Mouse (Mus musculus) liver, adult 2 months (tissue): ENCODE results near the gene Siah2. TPM values are rescaled to one million over a fixed set of nuclear protein-coding genes. Genes with fewer than 3 reads are reported as not detected.

ENCODE experiments used
- DNase-seq: peaks from one replicate; pipeline ENCODE4 v3.0.0-alpha.2; 2011; ENCODE audit warnings: low read depth, low spot score; ENCODE audit errors: extremely low read depth
- H3K27ac ChIP-seq: fragments of 200-500 bp; replicated peaks from 2 replicates; pipeline ENCODE4 v1.5.1; 2012; ENCODE audit warnings: low read depth, mild to moderate bottlenecking, control low read depth, inconsistent platforms, low read length; ENCODE audit not compliant: insufficient read depth
- H3K27me3 ChIP-seq: fragments of 200-500 bp; 2 replicates; pipeline ENCODE4 v1.6.1; 2012; ENCODE audit warnings: mild to moderate bottlenecking, moderate library complexity, low read length, inconsistent platforms; ENCODE audit not compliant: control insufficient read depth, insufficient read depth
- H3K36me3 ChIP-seq: fragments of 200-500 bp; 2 replicates; pipeline ENCODE4 v1.6.1; 2012; ENCODE audit warnings: low read length, inconsistent platforms; ENCODE audit not compliant: control insufficient read depth, insufficient read depth
- H3K4me1 ChIP-seq: fragments of 200-500 bp; 2 replicates; pipeline ENCODE4 v1.6.1; 2011; ENCODE audit warnings: low read length; ENCODE audit not compliant: control insufficient read depth, insufficient read depth
- H3K4me3 ChIP-seq: fragments of 200-500 bp; 2 replicates; pipeline ENCODE4 v1.5.1; 2011; ENCODE audit warnings: low read depth, mild to moderate bottlenecking, control low read depth, low read length, moderate library complexity; ENCODE audit not compliant: insufficient read depth
- H3K79me2 ChIP-seq: fragments of 200-500 bp; 2 replicates; pipeline ENCODE4 v1.6.1; 2012; ENCODE audit warnings: inconsistent platforms, mild to moderate bottlenecking, low read length, moderate library complexity; ENCODE audit not compliant: control insufficient read depth, insufficient read depth
- H3K9ac ChIP-seq: fragments of 200-500 bp; 2 replicates; pipeline ENCODE4 v1.6.1; 2012; ENCODE audit warnings: low read depth, mild to moderate bottlenecking, control low read depth, inconsistent platforms, low read length
- CTCF ChIP-seq: fragments of 200-500 bp; IDR thresholded peaks from 2 replicates; pipeline ENCODE4 v1.5.1; 2011; ENCODE audit warnings: low read depth, low read length, control low read depth
- POLR2A ChIP-seq: fragments of 200-500 bp; IDR thresholded peaks from 2 replicates; pipeline ENCODE4 v1.6.1; 2011; ENCODE audit warnings: low read length, control low read depth; ENCODE audit not compliant: insufficient read depth; ENCODE audit errors: extremely low read depth
- WGBS: fragments of 180-500 bp; shearing (Covaris S2); methylation state at CpG from one replicate; pipeline ENCODE4 v1.1.7; 2018; 5-methylcytosine and 5-hydroxymethylcytosine counted together
- polyA plus RNA-seq: library from polyadenylated mRNA; depleted of rRNA; stranded (reverse); fragments of >200 nt; gene quantifications from 2 replicates; pipeline ENCODE4 v1.2.3, GENCODE M21; 2012
- total RNA-seq: library from RNA; depleted of rRNA; stranded (reverse); fragments of >200 nt; gene quantifications from 2 replicates; pipeline ENCODE4 v1.2.3, GENCODE M21; 2014

Gene Siah2
- total and polyA plus RNA-seq, 2 experiments, result 9.6 to 29.4 TPM

- peak overlapping the region; percentile 21 for H3K27ac ChIP-seq
- TF ChIP-seq CTCF (no peak), POLR2A (no peak)
- DNase-seq, result peak; percentile 61
Measured at GRCm38 (mm10) chr3:58703748-58704147, 11.5 kb upstream of the Siah2 start.

GRCm38 (mm10) chr3:58702329-58702728, 10.1 kb upstream of the Siah2 start:
- Histone ChIP-seq H3K4me1 (no peaks in the 10 kb centered on the region), H3K27ac (no peak overlapping the region), H3K27me3 (no peaks in the 10 kb centered on the region), H3K79me2 (no peaks in the 10 kb centered on the region), H3K9ac (no peak overlapping the region), H3K36me3 (no peaks in the 10 kb centered on the region), H3K4me3 (no peak overlapping the region)
- peak; percentile 29 for DNase-seq
- no peak for TF ChIP-seq POLR2A
- no peak for TF ChIP-seq CTCF
- 90% methylated on average over 1 of the region's 1 CpGs for WGBS

More at GRCm38 (mm10) chr3:58703748-58704147, 11.5 kb upstream of the Siah2 start:
- Histone ChIP-seq H3K4me1 (no peaks in the 10 kb centered on the region), H3K4me3 (no peak overlapping the region), H3K36me3 (no peaks in the 10 kb centered on the region), H3K9ac (no peak overlapping the region), H3K79me2 (no peaks in the 10 kb centered on the region), H3K27me3 (no peaks in the 10 kb centered on the region)
- WGBS, result 25% methylated on average over 9 of the region's 9 CpGs

- no peak for TF ChIP-seq POLR2A
- no peak for TF ChIP-seq CTCF
- H3K4me1 ChIP-seq, result no peaks in the 10 kb centered on the region
- no peaks in the 10 kb centered on the region for H3K36me3 ChIP-seq
- no peak overlapping the region for H3K9ac ChIP-seq
- 90% methylated on average over 1 of the region's 1 CpGs for WGBS
- DNase-seq, result no peak
- H3K27me3 ChIP-seq, result no peaks in the 10 kb centered on the region
- H3K79me2 ChIP-seq, result no peaks in the 10 kb centered on the region
- H3K27ac ChIP-seq, result no peak overlapping the region
- no peak overlapping the region for H3K4me3 ChIP-seq
Measured at GRCm38 (mm10) chr3:58701441-58701840, 9.2 kb upstream of the Siah2 start.

DNA sequence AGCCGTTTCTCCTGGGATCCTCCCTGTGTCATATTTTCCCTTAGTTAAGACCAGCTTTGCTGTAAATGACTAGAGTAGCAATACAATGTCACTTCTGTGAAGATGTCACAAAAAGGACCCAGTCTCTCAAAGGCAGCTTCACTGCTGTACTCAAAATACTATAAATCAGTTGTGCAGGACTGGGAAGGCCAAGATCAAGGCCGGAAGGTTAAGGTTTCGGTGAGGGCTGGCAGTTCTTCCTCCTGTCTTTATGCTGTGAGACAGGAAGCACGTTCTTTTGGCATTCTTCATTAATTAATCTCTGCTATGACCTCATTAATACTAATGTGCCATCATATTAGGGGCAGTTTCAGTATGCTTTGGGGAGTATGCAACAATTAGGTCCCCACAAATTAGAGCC, 5.7 kb upstream of the Siah2 start:
- 86% methylated on average over 4 of the region's 4 CpGs for WGBS
- Histone ChIP-seq H3K4me3 (no peak overlapping the region), H3K27me3 (no peaks in the 10 kb centered on the region), H3K27ac (no peak overlapping the region), H3K36me3 (no peaks in the 10 kb centered on the region), H3K9ac (no peak overlapping the region), H3K79me2 (no peaks in the 10 kb centered on the region), H3K4me1 (no peaks in the 10 kb centered on the region)
- TF ChIP-seq POLR2A (no peak), CTCF (no peak)
- DNase-seq, result no peak

- peaks cover 2% of the 10 kb centered on the region; the same call in 1 of the 2 replicates for H3K4me1 ChIP-seq
- H3K79me2 ChIP-seq, result peaks cover under 1% of the 10 kb centered on the region; the same call in 1 of the 2 replicates
- H3K27me3 ChIP-seq, result no peaks in the 10 kb centered on the region
- no peak overlapping the region for H3K4me3 ChIP-seq
- H3K36me3 ChIP-seq, result no peaks in the 10 kb centered on the region
- no peak for DNase-seq
- H3K9ac ChIP-seq, result no peak overlapping the region
- H3K27ac ChIP-seq, result no peak overlapping the region
- WGBS, result 86% methylated on average over 3 of the region's 3 CpGs
- TF ChIP-seq CTCF (no peak), POLR2A (no peak)
Measured at GRCm38 (mm10) chr3:58696806-58697205, 4.6 kb upstream of the Siah2 start.

GRCm38 (mm10) chr3:58695507-58695906, 3.3 kb upstream of the Siah2 start:
- H3K79me2 ChIP-seq, result peaks cover 7% of the 10 kb centered on the region; the same call in 1 of the 2 replicates
- H3K4me1 ChIP-seq, result peaks cover 2% of the 10 kb centered on the region; the same call in 1 of the 2 replicates
- DNase-seq, result no peak
- WGBS, result 67% methylated on average over 7 of the region's 7 CpGs
- H3K9ac ChIP-seq, result no peak overlapping the region
- H3K27me3 ChIP-seq, result no peaks in the 10 kb centered on the region
- TF ChIP-seq POLR2A (no peak), CTCF (no peak)
- no peak overlapping the region for H3K27ac ChIP-seq
- H3K4me3 ChIP-seq, result no peak overlapping the region
- H3K36me3 ChIP-seq, result no peaks in the 10 kb centered on the region
